Mouse (Mus musculus): ENCODE measurements around the gene Olfr1442.
"Not testable (repeated sequence)": the region's sequence is repeated elsewhere in the genome, so short reads cannot be mapped to it uniquely, and the experiment has no call there.

Gene Olfr1442

GRCm38 (mm10) chr19:12670139-12670538 is at the start of gene Olfr1442:
TSS of gene Olfr1442 (plus strand) at chr19:12670439.
- no peak for DNase-seq (ENCODE audit: low spot score in 2 of 2)

- DNase-seq (ENCODE audit: low spot score in 2 of 2): no peak
Measured at GRCm38 (mm10) chr19:12633176-12633575, 37.1 kb upstream of the Olfr1442 start, which contains the start of gene Glyat. TSS of gene Glyat (plus strand) at chr19:12633308.

GRCm38 (mm10) chr19:12634259-12634658 is 36.0 kb upstream of the Olfr1442 start:
- DNase-seq (ENCODE audit: low spot score in 2 of 2): no peak

- DNase-seq (ENCODE audit: low spot score in 2 of 2): no peak
Measured at GRCm38 (mm10) chr19:12634963-12635362, 35.3 kb upstream of the Olfr1442 start.

GRCm38 (mm10) chr19:12636863-12637262 is 33.4 kb upstream of the Olfr1442 start:
- no peak for DNase-seq (ENCODE audit: low spot score in 2 of 2)

GRCm38 (mm10) chr19:12638049-12638448 is 32.2 kb upstream of the Olfr1442 start:
- no peak for DNase-seq (ENCODE audit: low spot score in 2 of 2)

- no peak for DNase-seq (ENCODE audit: low spot score in 2 of 2)
Measured at GRCm38 (mm10) chr19:12649511-12649910, 20.7 kb upstream of the Olfr1442 start.

- no peak for DNase-seq (ENCODE audit: low spot score in 2 of 2)
Measured at GRCm38 (mm10) chr19:12666156-12666555, 4.1 kb upstream of the Olfr1442 start.

GRCm38 (mm10) chr19:12668601-12669000 is 1.6 kb upstream of the Olfr1442 start:
- not testable (repeated sequence) for DNase-seq (ENCODE audit: low spot score in 2 of 2)

GRCm38 (mm10) chr19:12671051-12671450 is 812 bp downstream of the Olfr1442 start:
- no peak for DNase-seq (ENCODE audit: low spot score in 2 of 2)

- no peak for DNase-seq (ENCODE audit: low spot score in 2 of 2)
Measured at GRCm38 (mm10) chr19:12677812-12678211, 7.6 kb downstream of the Olfr1442 start, which contains the start of gene Olfr1443. TSS of gene Olfr1443 (plus strand) at chr19:12678112.

- DNase-seq (ENCODE audit: low spot score in 2 of 2): no peak
Measured at GRCm38 (mm10) chr19:12684638-12685037, 14.4 kb downstream of the Olfr1442 start.

- no peak for DNase-seq (ENCODE audit: low spot score in 2 of 2)
Measured at GRCm38 (mm10) chr19:12685231-12685630, 15.0 kb downstream of the Olfr1442 start.

GRCm38 (mm10) chr19:12695590-12695989 is 25.4 kb downstream of the Olfr1442 start, which contains the start of gene Keg1:
TSS of gene Keg1 (plus strand) at chr19:12695786.
- DNase-seq (ENCODE audit: low spot score in 2 of 2): no peak

- no peak for DNase-seq (ENCODE audit: low spot score in 2 of 2)
Measured at GRCm38 (mm10) chr19:12696221-12696620, 26.0 kb downstream of the Olfr1442 start.

GRCm38 (mm10) chr19:12708458-12708857 is 38.2 kb downstream of the Olfr1442 start:
- DNase-seq (ENCODE audit: low spot score in 2 of 2): no peak

GRCm38 (mm10) chr19:12708986-12709385 is 38.7 kb downstream of the Olfr1442 start:
- DNase-seq (ENCODE audit: low spot score in 2 of 2): no peak

- DNase-seq (ENCODE audit: low spot score in 2 of 2): no peak
Measured at GRCm38 (mm10) chr19:12719189-12719588, 49.0 kb downstream of the Olfr1442 start.

- DNase-seq (ENCODE audit: low spot score in 2 of 2): no peak
Measured at GRCm38 (mm10) chr19:12720463-12720862, 50.2 kb downstream of the Olfr1442 start.

- not testable (repeated sequence) for DNase-seq (ENCODE audit: low spot score in 2 of 2)
Measured at GRCm38 (mm10) chr19:12720919-12721318, 50.7 kb downstream of the Olfr1442 start.

GRCm38 (mm10) chr19:12721596-12721995 is 51.4 kb downstream of the Olfr1442 start:
- DNase-seq (ENCODE audit: low spot score in 2 of 2): not testable (repeated sequence)

- DNase-seq (ENCODE audit: low spot score in 2 of 2): peak in 1 of 2 experiments; percentile 24
Measured at GRCm38 (mm10) chr19:12722308-12722707, 52.1 kb downstream of the Olfr1442 start.

- DNase-seq (ENCODE audit: low spot score in 2 of 2): no peak
Measured at GRCm38 (mm10) chr19:12725851-12726250, 55.6 kb downstream of the Olfr1442 start.
